Mouse (Mus musculus): ENCODE measurements around the gene Ttc24.

- TF ChIP-seq CTCF (IDR thresholded peaks at IDR 0.05; ENCODE audit: borderline replicate concordance, control insufficient read depth, extremely low read depth, insufficient read depth, low read length, poor library complexity) (no peak), POLR2A (IDR thresholded peaks at IDR 0.05; ENCODE audit: control insufficient read depth, extremely low read depth, insufficient read depth, low read length, poor library complexity) (no peak)
These were observed 19.6 kb upstream of the Ttc24 start for GRCm38 (mm10) chr3:88097666-88098065.
